Mouse (Mus musculus) lung, embryonic 15.5 days (tissue): ENCODE measurements around the gene Rab3il1. TPM values are rescaled to one million over a fixed set of nuclear protein-coding genes. Genes with fewer than 3 reads are reported as not detected.

Experiments used
- ATAC-seq: fragments of 200-750 bp; cut with Nextera tagmentation; 2 replicates; pipeline ENCODE4 v1.8.0; 2017; ENCODE audit warnings: moderate number of reproducible peaks, borderline replicate concordance; ENCODE audit not compliant: low FRiP score, low TSS enrichment; ENCODE audit errors: extremely low read depth
- H3K27ac ChIP-seq: fragments of 300-500 bp; sonication (generic); 2 replicates; pipeline ENCODE4 v1.5.1; 2015; ENCODE audit warnings: moderate library complexity, mild to moderate bottlenecking, inconsistent platforms
- H3K27me3 ChIP-seq: fragments of 300-500 bp; sonication (generic); 2 replicates; pipeline ENCODE4 v1.6.1; 2015; ENCODE audit warnings: inconsistent platforms
- H3K36me3 ChIP-seq: fragments of 300-500 bp; sonication (generic); 2 replicates; pipeline ENCODE4 v1.6.1; 2015; ENCODE audit warnings: inconsistent platforms
- H3K4me1 ChIP-seq: fragments of 300-500 bp; sonication (generic); 2 replicates; pipeline ENCODE4 v1.6.1; 2015; ENCODE audit warnings: inconsistent platforms
- H3K4me2 ChIP-seq: fragments of 300-500 bp; sonication (generic); 2 replicates; pipeline ENCODE4 v1.6.1; 2015; ENCODE audit warnings: inconsistent platforms, mild to moderate bottlenecking, moderate library complexity
- H3K4me3 ChIP-seq: fragments of 300-500 bp; sonication (generic); 2 replicates; pipeline ENCODE4 v1.5.1; 2015; ENCODE audit warnings: mild to moderate bottlenecking, inconsistent platforms
- H3K9ac ChIP-seq: fragments of 300-500 bp; sonication (generic); 2 replicates; pipeline ENCODE4 v1.6.1; 2015; ENCODE audit warnings: inconsistent platforms
- H3K9me3 ChIP-seq: fragments of 300-500 bp; sonication (generic); 2 replicates; pipeline ENCODE4 v1.6.1; 2016; ENCODE audit warnings: inconsistent platforms
- WGBS: fragments of 180-500 bp; shearing (Covaris S2); methylation state at CpG from one replicate; pipeline ENCODE4 v1.1.7; 2015; 5-methylcytosine and 5-hydroxymethylcytosine counted together
- polyA plus RNA-seq: library from polyadenylated mRNA; unstranded; fragments of >200 nt; fragmentation: Nextera tagmentation; extraction: Ambion mirVana; gene quantifications from 2 replicates; pipeline ENCODE4 v1.2.1, GENCODE M21; 2015

The Rab3il1 gene
- polyA plus RNA-seq, 1 experiment from 2014 or later = 31.5 TPM

- no peak overlapping the region for H3K27ac ChIP-seq
- ATAC-seq = no peak
- H3K9ac ChIP-seq = no peak overlapping the region
- peaks cover 12% of the 10 kb centered on the region for H3K4me1 ChIP-seq
- no peak overlapping the region for H3K4me3 ChIP-seq
- no peak overlapping the region for H3K4me2 ChIP-seq
- 71% methylated on average over 7 of the region's 7 CpGs for WGBS
- no peaks in the 10 kb centered on the region for H3K27me3 ChIP-seq
- peaks cover 72% of the 10 kb centered on the region for H3K36me3 ChIP-seq
- no peaks in the 10 kb centered on the region for H3K9me3 ChIP-seq
These were observed 66.2 kb downstream of the Rab3il1 start for GRCm38 (mm10) chr19:10067701-10068100.

DNA sequence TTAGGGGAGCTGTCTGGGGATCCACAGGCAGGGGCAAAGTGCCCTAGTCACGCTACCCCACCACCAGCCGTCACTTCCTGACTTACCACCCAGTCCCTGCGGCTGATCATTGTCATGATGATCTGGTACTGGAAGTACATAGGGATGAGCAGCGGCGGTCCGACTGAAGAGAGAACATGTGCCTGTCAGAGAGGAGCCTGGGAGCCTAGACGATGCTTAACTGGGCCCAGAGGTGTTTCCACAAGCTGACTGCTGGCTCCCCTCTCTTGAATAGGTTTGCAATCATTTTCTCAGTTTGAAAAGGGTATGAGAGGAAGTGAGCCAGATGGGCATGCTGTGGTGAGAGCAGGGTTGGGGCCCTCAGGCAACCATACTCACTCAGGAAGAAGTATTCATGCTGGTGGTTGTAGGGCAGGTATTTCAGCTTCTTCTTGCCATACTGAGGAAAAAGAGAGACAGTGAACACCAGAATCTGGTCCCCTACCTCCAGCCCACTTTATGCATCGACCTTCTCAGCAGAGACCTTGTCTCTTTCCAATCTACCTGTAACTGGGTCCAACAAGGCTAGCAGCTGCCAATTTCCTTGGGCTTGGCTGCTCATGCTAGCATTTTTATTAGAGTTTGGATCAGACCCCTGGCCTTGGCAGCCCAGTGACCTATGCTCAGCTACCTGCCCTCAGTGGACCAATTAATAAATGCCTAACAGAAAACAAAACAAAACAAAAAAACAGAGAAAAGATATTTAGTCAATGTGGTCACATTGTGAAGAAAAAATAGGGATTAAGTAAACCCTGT lies 68.9 kb downstream of the Rab3il1 start:
- Histone ChIP-seq H3K4me1 (no peaks in the 10 kb centered on the region; the same call in 1 of the 2 replicates), H3K9ac (no peak overlapping the region), H3K27me3 (no peaks in the 10 kb centered on the region), H3K9me3 (no peaks in the 10 kb centered on the region), H3K27ac (no peak overlapping the region), H3K36me3 (peaks cover 89% of the 10 kb centered on the region), H3K4me2 (no peak overlapping the region), H3K4me3 (no peak overlapping the region)
- ATAC-seq = no peak
- 92% methylated on average over 8 of the region's 8 CpGs for WGBS

- no peak overlapping the region for H3K4me3 ChIP-seq
- H3K27me3 ChIP-seq = no peaks in the 10 kb centered on the region
- no peaks in the 10 kb centered on the region for H3K9me3 ChIP-seq
- H3K4me1 ChIP-seq = no peaks in the 10 kb centered on the region; the same call in 1 of the 2 replicates
- H3K9ac ChIP-seq = no peak overlapping the region
- no peak for ATAC-seq
- H3K27ac ChIP-seq = no peak overlapping the region
- peaks cover 89% of the 10 kb centered on the region for H3K36me3 ChIP-seq
- H3K4me2 ChIP-seq = no peak overlapping the region
- WGBS = 86% methylated on average over 5 of the region's 5 CpGs
These were observed 69.7 kb downstream of the Rab3il1 start for GRCm38 (mm10) chr19:10071166-10071565.

DNA sequence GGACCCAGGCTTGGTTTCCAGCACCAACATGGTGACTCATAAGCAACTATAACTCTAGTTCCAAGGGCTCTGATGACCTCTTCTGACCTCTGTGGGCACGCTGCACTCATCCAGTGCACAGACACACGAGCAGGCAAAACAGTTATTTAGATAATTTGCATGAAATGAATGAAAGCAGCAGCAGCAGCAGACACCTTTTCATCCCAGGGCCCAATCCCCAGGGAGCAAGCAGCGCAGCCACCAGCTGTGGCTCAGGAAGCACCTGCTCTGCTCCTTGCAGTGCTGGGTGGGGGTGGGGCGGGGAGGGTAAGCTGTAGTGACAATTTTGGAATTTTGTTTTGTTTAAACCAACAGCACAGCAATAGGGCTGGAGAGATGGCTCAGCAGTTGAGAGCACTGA lies 70.4 kb downstream of the Rab3il1 start:
- no peak overlapping the region for H3K27ac ChIP-seq
- H3K9ac ChIP-seq = no peak overlapping the region
- H3K9me3 ChIP-seq = no peaks in the 10 kb centered on the region
- no peak for ATAC-seq
- WGBS = 79% methylated on average over 4 of the region's 4 CpGs
- H3K27me3 ChIP-seq = no peaks in the 10 kb centered on the region
- no peaks in the 10 kb centered on the region; the same call in 1 of the 2 replicates for H3K4me1 ChIP-seq
- no peak overlapping the region for H3K4me2 ChIP-seq
- no peak overlapping the region for H3K4me3 ChIP-seq
- H3K36me3 ChIP-seq = peaks cover 89% of the 10 kb centered on the region

DNA sequence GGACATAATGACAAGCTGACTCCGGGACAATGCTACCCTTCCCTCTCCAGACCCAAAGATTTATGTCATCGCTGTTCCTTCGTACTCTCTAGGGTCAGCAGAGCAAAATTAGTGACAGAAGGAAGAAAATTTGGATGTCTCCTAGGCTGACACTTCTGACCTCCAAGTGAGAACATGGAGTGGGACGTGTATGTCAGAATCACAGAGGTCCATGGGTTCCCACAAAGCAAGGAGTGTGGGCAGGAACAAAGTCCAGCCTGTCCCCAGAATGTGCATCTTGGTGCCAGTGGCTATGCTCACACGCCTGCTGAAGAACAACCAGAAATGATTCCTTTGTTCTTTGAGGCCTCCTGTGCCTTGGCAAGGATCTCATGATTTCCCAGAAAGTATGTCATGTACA lies 71.7 kb downstream of the Rab3il1 start:
- Histone ChIP-seq H3K4me1 (no peaks in the 10 kb centered on the region; the same call in 1 of the 2 replicates), H3K27me3 (no peaks in the 10 kb centered on the region), H3K9me3 (no peaks in the 10 kb centered on the region), H3K4me3 (no peak overlapping the region), H3K27ac (no peak overlapping the region), H3K36me3 (peaks cover 88% of the 10 kb centered on the region), H3K4me2 (no peak overlapping the region), H3K9ac (no peak overlapping the region)
- no peak for ATAC-seq
- WGBS = 83% methylated on average over 5 of the region's 5 CpGs

- Histone ChIP-seq H3K4me1 (no peaks in the 10 kb centered on the region), H3K4me3 (no peak overlapping the region), H3K9ac (no peak overlapping the region), H3K36me3 (peaks cover 93% of the 10 kb centered on the region), H3K27ac (no peak overlapping the region), H3K4me2 (no peak overlapping the region), H3K27me3 (no peaks in the 10 kb centered on the region), H3K9me3 (no peaks in the 10 kb centered on the region)
- ATAC-seq = no peak
- 70% methylated on average over 6 of the region's 6 CpGs for WGBS
These were observed 76.9 kb downstream of the Rab3il1 start for GRCm38 (mm10) chr19:10078392-10078791.

DNA sequence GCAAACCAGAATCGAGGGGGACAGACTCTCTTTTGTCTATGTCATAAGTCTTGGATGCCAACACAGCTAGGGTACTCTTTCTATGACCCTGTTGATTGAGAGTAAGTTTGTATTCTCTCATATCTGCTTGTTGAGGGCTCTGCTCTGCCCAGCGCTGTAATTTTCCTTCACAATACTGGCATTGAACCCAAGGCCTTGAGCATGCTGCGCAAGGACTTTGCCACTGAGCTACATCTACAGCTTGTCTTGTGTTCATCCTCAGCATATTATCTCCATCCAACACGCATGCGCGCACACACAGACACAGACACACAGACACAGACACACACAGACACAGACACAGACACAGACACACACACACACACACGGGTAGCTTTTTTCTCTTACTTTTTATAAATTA lies 78.9 kb downstream of the Rab3il1 start:
- H3K4me1 ChIP-seq = no peaks in the 10 kb centered on the region
- no peaks in the 10 kb centered on the region for H3K9me3 ChIP-seq
- no peak overlapping the region for H3K4me3 ChIP-seq
- ATAC-seq = no peak
- no peaks in the 10 kb centered on the region for H3K27me3 ChIP-seq
- no peak overlapping the region for H3K4me2 ChIP-seq
- no peak overlapping the region for H3K9ac ChIP-seq
- H3K27ac ChIP-seq = no peak overlapping the region
- H3K36me3 ChIP-seq = peaks cover 87% of the 10 kb centered on the region
- WGBS = 93% methylated on average over 7 of the region's 7 CpGs

DNA sequence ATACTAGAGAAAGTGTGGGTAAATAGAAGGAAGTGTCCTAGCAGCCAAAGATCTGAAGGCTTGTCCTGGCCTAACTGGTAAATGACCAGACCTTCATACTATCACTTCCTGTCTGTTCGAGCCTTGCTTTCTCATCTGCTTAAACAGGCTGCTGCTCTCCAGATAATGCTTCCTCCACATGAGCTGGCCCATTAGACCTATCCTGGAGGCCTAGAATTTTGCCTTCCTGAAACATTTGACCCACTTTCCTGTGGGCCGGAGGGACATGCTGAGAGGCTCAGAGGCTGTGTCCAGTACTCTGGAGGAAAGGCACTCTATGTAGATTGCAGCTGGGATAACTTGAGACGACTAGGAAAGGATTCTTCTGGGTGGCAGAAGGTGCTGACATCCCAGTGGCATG lies 80.6 kb downstream of the Rab3il1 start:
- no peak overlapping the region for H3K27ac ChIP-seq
- no peak overlapping the region for H3K4me2 ChIP-seq
- no peak for ATAC-seq
- no peak overlapping the region for H3K9ac ChIP-seq
- 65% methylated on average over 3 of the region's 3 CpGs for WGBS
- no peak overlapping the region for H3K4me3 ChIP-seq
- H3K9me3 ChIP-seq = no peaks in the 10 kb centered on the region
- H3K27me3 ChIP-seq = no peaks in the 10 kb centered on the region
- H3K4me1 ChIP-seq = no peaks in the 10 kb centered on the region
- H3K36me3 ChIP-seq = peaks cover 87% of the 10 kb centered on the region

GRCm38 (mm10) chr19:10085454-10085853 lies 84.0 kb downstream of the Rab3il1 start:
- Histone ChIP-seq H3K9ac (no peak overlapping the region), H3K9me3 (no peaks in the 10 kb centered on the region), H3K4me2 (no peak overlapping the region), H3K27ac (no peak overlapping the region), H3K4me1 (no peaks in the 10 kb centered on the region), H3K27me3 (no peaks in the 10 kb centered on the region), H3K36me3 (peaks cover 87% of the 10 kb centered on the region), H3K4me3 (no peak overlapping the region)
- 61% methylated on average over 9 of the region's 9 CpGs for WGBS
- no peak; the same call in 1 of the 2 replicates for ATAC-seq

GRCm38 (mm10) chr19:10086976-10087375 lies 85.5 kb downstream of the Rab3il1 start:
- Histone ChIP-seq H3K4me1 (no peaks in the 10 kb centered on the region), H3K27ac (no peak overlapping the region), H3K36me3 (peaks cover 87% of the 10 kb centered on the region), H3K9me3 (no peaks in the 10 kb centered on the region), H3K9ac (no peak overlapping the region), H3K4me3 (no peak overlapping the region), H3K27me3 (no peaks in the 10 kb centered on the region), H3K4me2 (no peak overlapping the region)
- ATAC-seq = no peak
- 83% methylated on average over 4 of the region's 4 CpGs for WGBS
